Mouse (Mus musculus): ENCODE data around the gene Rftn1. TPM values are rescaled to one million over a fixed set of nuclear protein-coding genes. Genes with fewer than 3 reads are reported as not detected.

The Rftn1 gene
- polyA plus RNA-seq, 1 experiment from 2014 or later, result 15.5 TPM

DNA sequence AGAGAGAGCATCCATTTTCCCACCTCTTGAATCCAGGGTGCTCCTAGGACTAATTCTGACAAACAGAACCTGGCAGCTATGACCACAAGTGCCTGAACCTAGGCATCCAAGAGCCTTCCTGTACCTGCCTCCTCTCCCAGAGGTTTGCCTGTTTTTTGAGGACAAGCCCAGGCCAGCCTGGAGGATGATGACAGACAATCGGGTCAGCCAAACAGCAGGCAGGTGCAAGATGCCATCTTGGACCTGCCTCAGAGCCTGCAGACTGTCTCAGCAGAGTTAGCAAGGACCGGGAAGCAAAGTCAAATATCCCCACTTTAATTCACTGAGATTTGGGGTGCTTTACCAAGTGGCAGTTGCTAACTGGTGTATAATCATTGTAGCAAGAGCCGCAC lies 170.7 kb downstream of the Rftn1 start:
- Histone ChIP-seq H3K9me3 (ENCODE audit: control insufficient read depth, low read length) (no peaks in the 10 kb centered on the region), H3K4me3 (ENCODE audit: low read depth, low read length) (no peak overlapping the region), H3K4me2 (ENCODE audit: low read depth, low read length) (no peak overlapping the region), H3K9ac (ENCODE audit: low read depth, low read length) (no peak overlapping the region), H3K4me1 (ENCODE audit: control insufficient read depth, insufficient read depth, low read length) (no peaks in the 10 kb centered on the region), H3K36me3 (ENCODE audit: control insufficient read depth, insufficient read depth, low read length) (no peaks in the 10 kb centered on the region), H3K27ac (replicated peaks; ENCODE audit: low read depth, low read length) (no peak overlapping the region), H3K27me3 (replicated peaks; ENCODE audit: control insufficient read depth, insufficient read depth, low read length) (no peaks in the 10 kb centered on the region)
- ATAC-seq (ENCODE audit: low read depth) (no peak), DNase-seq (ENCODE audit: low spot score) (no peak)
- 82% methylated on average over 3 of the region's 3 CpGs for WGBS

DNA sequence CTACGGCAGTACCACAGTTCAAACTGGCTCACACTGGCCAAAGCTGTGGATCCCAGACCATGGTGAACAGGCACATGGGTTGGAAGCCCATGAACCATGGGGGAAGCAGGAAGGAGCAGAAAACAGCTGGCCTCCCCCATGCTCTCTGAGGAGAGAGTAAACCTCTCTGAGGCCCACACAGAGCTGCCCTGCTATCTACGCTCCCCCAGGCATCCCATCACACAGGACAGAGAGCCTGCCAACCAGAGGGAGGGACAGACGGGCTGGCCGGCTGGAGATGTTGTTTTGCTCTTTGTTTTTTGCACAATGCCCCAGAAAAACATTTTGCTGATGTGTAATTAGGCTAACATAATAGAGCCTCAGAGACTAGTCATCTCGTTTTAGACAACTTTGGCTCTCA lies 171.4 kb downstream of the Rftn1 start:
- H3K9ac ChIP-seq (ENCODE audit: low read depth, low read length), result no peak overlapping the region
- no peak for ATAC-seq (ENCODE audit: low read depth)
- H3K36me3 ChIP-seq (ENCODE audit: control insufficient read depth, insufficient read depth, low read length), result no peaks in the 10 kb centered on the region
- no peak for DNase-seq (ENCODE audit: low spot score)
- no peak overlapping the region for H3K4me3 ChIP-seq (ENCODE audit: low read depth, low read length)
- no peak overlapping the region for H3K27ac ChIP-seq (replicated peaks; ENCODE audit: low read depth, low read length)
- H3K9me3 ChIP-seq (ENCODE audit: control insufficient read depth, low read length), result no peaks in the 10 kb centered on the region
- H3K4me2 ChIP-seq (ENCODE audit: low read depth, low read length), result no peak overlapping the region
- H3K4me1 ChIP-seq (ENCODE audit: control insufficient read depth, insufficient read depth, low read length), result no peaks in the 10 kb centered on the region
- H3K27me3 ChIP-seq (replicated peaks; ENCODE audit: control insufficient read depth, insufficient read depth, low read length), result no peaks in the 10 kb centered on the region
- WGBS, result 56% methylated on average over 5 of the region's 5 CpGs

DNA sequence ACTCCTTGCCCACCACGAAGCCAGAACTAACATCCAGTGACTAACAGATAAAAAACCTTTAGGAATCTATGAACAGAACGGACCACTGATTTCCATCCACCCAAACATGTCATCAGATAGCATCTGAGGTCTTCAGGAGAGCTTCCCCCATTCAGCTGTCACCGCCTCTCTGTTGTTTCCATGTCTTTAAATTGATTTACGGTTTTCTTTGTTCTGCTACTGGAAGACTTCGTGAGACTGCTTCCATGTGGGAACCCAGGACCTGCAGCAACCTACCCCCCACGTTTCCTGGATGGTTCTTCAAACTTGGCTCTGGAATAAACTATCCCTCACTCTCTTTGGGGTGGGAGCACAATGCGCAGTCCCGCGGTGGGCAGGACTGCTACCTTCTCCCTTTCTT lies 175.8 kb downstream of the Rftn1 start:
- 76% methylated on average over 9 of the region's 9 CpGs for WGBS
- ATAC-seq (ENCODE audit: low read depth), result no peak

DNA sequence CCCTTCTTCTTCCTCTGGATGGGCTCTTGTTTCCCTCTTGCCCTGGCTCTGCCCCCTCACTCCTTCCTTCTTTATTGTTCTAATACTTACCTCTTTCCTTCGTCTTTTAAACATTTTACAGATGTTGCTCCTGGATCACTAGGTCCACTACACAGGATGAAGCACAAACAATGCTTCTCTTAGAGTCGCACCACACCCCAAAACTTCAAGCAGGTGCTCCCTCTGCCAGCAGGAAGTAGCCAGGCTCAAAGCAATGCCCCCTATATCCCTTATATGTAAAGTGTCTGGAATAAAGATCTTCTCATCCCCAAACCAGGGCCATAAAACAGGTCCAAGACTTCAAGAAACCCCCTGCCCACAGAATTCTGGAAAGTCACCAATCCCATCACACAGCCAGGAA lies 176.6 kb downstream of the Rftn1 start:
- Histone ChIP-seq H3K9me3 (ENCODE audit: control insufficient read depth, low read length) (no peaks in the 10 kb centered on the region), H3K27ac (replicated peaks; ENCODE audit: low read depth, low read length) (no peak overlapping the region), H3K9ac (ENCODE audit: low read depth, low read length) (no peak overlapping the region), H3K27me3 (replicated peaks; ENCODE audit: control insufficient read depth, insufficient read depth, low read length) (no peaks in the 10 kb centered on the region), H3K36me3 (ENCODE audit: control insufficient read depth, insufficient read depth, low read length) (no peaks in the 10 kb centered on the region), H3K4me2 (ENCODE audit: low read depth, low read length) (no peak overlapping the region), H3K4me3 (ENCODE audit: low read depth, low read length) (no peak overlapping the region), H3K4me1 (ENCODE audit: control insufficient read depth, insufficient read depth, low read length) (no peaks in the 10 kb centered on the region)
- ATAC-seq (ENCODE audit: low read depth) (no peak), DNase-seq (ENCODE audit: low spot score) (no peak)
- 72% methylated on average over 2 of the region's 2 CpGs for WGBS

More for the DNA sequence above, 175.8 kb downstream of the Rftn1 start:
- Histone ChIP-seq H3K27me3 (replicated peaks; ENCODE audit: control insufficient read depth, insufficient read depth, low read length) (no peaks in the 10 kb centered on the region), H3K4me3 (ENCODE audit: low read depth, low read length) (no peak overlapping the region), H3K4me1 (ENCODE audit: control insufficient read depth, insufficient read depth, low read length) (no peaks in the 10 kb centered on the region), H3K36me3 (ENCODE audit: control insufficient read depth, insufficient read depth, low read length) (no peaks in the 10 kb centered on the region), H3K4me2 (ENCODE audit: low read depth, low read length) (no peak overlapping the region), H3K9me3 (ENCODE audit: control insufficient read depth, low read length) (no peaks in the 10 kb centered on the region), H3K9ac (ENCODE audit: low read depth, low read length) (no peak overlapping the region), H3K27ac (replicated peaks; ENCODE audit: low read depth, low read length) (no peak overlapping the region)
- DNase-seq (ENCODE audit: low spot score), result no peak

DNA sequence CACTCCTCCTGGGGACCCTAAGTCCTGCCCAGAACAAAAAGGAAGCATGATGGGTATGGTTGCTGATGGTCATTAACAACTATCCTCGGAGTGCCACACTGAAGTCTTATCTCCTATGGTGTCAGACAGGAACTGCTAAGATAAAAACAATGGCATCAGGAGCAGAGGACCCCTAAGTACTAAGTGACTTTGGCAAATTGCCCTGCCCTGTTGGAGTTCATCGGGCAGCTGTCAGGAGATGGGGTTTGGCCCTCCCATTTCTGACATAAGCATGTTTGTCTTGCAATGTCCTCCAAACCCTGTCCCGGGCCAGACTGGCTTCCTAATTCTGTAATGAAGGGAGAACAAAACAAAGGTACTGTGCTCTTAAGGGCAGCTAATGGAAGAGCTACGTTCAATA lies 180.4 kb downstream of the Rftn1 start:
- Histone ChIP-seq H3K4me1 (ENCODE audit: control insufficient read depth, insufficient read depth, low read length) (no peaks in the 10 kb centered on the region), H3K27ac (replicated peaks; ENCODE audit: low read depth, low read length) (no peak overlapping the region), H3K4me3 (ENCODE audit: low read depth, low read length) (no peak overlapping the region), H3K9me3 (ENCODE audit: control insufficient read depth, low read length) (no peaks in the 10 kb centered on the region), H3K36me3 (ENCODE audit: control insufficient read depth, insufficient read depth, low read length) (no peaks in the 10 kb centered on the region), H3K4me2 (ENCODE audit: low read depth, low read length) (no peak overlapping the region), H3K9ac (ENCODE audit: low read depth, low read length) (no peak overlapping the region), H3K27me3 (replicated peaks; ENCODE audit: control insufficient read depth, insufficient read depth, low read length) (no peaks in the 10 kb centered on the region)
- WGBS, result 61% methylated on average over 4 of the region's 4 CpGs
- ATAC-seq (ENCODE audit: low read depth), result no peak
- no peak for DNase-seq (ENCODE audit: low spot score)

DNA sequence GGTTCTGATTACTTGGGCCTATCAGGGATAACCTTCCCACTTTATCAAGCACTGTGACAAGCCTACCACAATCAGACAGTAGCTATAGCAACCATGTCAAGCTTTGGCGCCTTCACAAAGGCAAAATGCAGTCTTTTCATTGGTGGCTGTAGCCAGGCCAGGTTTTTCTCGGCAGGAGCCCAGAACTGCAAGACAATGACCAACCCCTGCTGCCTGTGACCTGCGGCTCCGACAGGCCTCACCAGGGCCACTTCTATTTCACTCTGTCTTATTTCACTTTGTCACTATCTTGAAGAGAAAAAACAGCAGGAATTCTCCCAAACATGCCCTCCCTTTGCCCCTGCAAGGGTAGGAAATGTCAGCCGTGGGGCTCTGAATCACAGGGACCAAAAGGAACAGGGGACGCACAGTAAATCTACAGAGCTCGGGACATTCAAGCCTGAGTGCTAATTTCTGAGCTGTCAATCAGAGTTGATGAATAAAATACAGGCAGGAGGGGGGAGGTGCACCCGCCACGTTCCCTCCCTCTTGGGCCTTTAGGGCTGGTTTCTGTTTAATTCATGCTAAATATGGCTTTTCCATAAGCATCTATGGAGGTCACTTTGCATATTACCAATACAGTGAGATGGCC lies 183.6 kb downstream of the Rftn1 start:
- no peak overlapping the region for H3K4me2 ChIP-seq (ENCODE audit: low read depth, low read length)
- peak; percentile 88 for ATAC-seq (ENCODE audit: low read depth)
- H3K27ac ChIP-seq (replicated peaks; ENCODE audit: low read depth, low read length), result no peak overlapping the region
- H3K4me1 ChIP-seq (ENCODE audit: control insufficient read depth, insufficient read depth, low read length), result no peaks in the 10 kb centered on the region
- 14% methylated on average over 9 of the region's 9 CpGs for WGBS
- no peaks in the 10 kb centered on the region for H3K27me3 ChIP-seq (replicated peaks; ENCODE audit: control insufficient read depth, insufficient read depth, low read length)
- H3K9ac ChIP-seq (ENCODE audit: low read depth, low read length), result no peak overlapping the region
- no peak overlapping the region for H3K4me3 ChIP-seq (ENCODE audit: low read depth, low read length)
- no peaks in the 10 kb centered on the region for H3K9me3 ChIP-seq (ENCODE audit: control insufficient read depth, low read length)
- DNase-seq (ENCODE audit: low spot score), result peak; percentile 69
- H3K36me3 ChIP-seq (ENCODE audit: control insufficient read depth, insufficient read depth, low read length), result no peaks in the 10 kb centered on the region

DNA sequence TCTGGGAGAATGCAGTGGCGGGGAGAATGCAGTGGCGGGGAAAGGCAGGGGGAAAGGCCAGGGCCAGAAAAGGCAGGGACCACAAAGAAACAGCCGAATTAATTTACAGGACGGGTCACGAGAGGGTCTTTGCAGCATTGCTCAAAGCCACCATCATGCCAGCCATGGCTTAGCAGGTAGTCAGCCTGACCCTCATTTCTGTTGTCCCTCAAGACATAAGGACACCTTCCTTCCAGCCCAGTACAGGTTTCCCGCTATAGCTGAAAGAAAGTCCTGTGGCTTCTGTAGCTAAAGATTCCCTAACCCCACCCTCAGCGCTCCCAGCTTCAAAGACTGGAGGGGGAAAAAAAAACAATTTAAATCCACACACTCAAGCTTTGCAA lies 184.1 kb downstream of the Rftn1 start:
- no peak overlapping the region for H3K27ac ChIP-seq (replicated peaks; ENCODE audit: low read depth, low read length)
- H3K9ac ChIP-seq (ENCODE audit: low read depth, low read length), result no peak overlapping the region
- H3K4me1 ChIP-seq (ENCODE audit: control insufficient read depth, insufficient read depth, low read length), result no peaks in the 10 kb centered on the region
- no peak overlapping the region for H3K4me2 ChIP-seq (ENCODE audit: low read depth, low read length)
- no peak for ATAC-seq (ENCODE audit: low read depth)
- WGBS, result 41% methylated on average over 7 of the region's 7 CpGs
- no peak for DNase-seq (ENCODE audit: low spot score)
- no peaks in the 10 kb centered on the region for H3K36me3 ChIP-seq (ENCODE audit: control insufficient read depth, insufficient read depth, low read length)
- H3K4me3 ChIP-seq (ENCODE audit: low read depth, low read length), result no peak overlapping the region
- no peaks in the 10 kb centered on the region for H3K27me3 ChIP-seq (replicated peaks; ENCODE audit: control insufficient read depth, insufficient read depth, low read length)
- H3K9me3 ChIP-seq (ENCODE audit: control insufficient read depth, low read length), result no peaks in the 10 kb centered on the region

DNA sequence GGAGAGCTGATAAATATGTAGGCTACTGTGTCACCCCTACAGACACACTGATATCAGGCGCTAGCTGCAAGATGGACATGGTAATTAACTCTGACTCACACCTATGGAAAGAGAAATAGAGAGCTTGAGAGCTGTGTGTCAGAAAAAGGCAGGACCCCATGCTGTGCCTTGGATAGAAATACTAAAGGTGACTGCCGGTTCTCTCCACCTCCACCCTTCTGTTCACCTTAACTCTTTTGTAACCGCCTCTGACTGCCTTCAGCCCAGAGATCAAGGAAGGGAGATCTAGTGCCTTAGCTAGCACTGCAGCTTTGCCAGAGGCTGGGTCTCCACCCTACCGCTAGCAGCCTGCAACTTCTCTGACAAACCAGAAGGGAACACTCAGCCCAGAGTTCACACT lies 187.3 kb downstream of the Rftn1 start:
- no peak overlapping the region for H3K4me2 ChIP-seq (ENCODE audit: low read depth, low read length)
- H3K36me3 ChIP-seq (ENCODE audit: control insufficient read depth, insufficient read depth, low read length), result no peaks in the 10 kb centered on the region
- WGBS, result 81% methylated on average over 4 of the region's 4 CpGs
- ATAC-seq (ENCODE audit: low read depth), result no peak
- DNase-seq (ENCODE audit: low spot score), result no peak
- no peak overlapping the region for H3K9ac ChIP-seq (ENCODE audit: low read depth, low read length)
- no peak overlapping the region for H3K27ac ChIP-seq (replicated peaks; ENCODE audit: low read depth, low read length)
- H3K4me1 ChIP-seq (ENCODE audit: control insufficient read depth, insufficient read depth, low read length), result no peaks in the 10 kb centered on the region
- no peak overlapping the region for H3K4me3 ChIP-seq (ENCODE audit: low read depth, low read length)
- H3K27me3 ChIP-seq (replicated peaks; ENCODE audit: control insufficient read depth, insufficient read depth, low read length), result no peaks in the 10 kb centered on the region
- peaks cover 6% of the 10 kb centered on the region; the same call in 1 of the 2 replicates for H3K9me3 ChIP-seq (ENCODE audit: control insufficient read depth, low read length)

DNA sequence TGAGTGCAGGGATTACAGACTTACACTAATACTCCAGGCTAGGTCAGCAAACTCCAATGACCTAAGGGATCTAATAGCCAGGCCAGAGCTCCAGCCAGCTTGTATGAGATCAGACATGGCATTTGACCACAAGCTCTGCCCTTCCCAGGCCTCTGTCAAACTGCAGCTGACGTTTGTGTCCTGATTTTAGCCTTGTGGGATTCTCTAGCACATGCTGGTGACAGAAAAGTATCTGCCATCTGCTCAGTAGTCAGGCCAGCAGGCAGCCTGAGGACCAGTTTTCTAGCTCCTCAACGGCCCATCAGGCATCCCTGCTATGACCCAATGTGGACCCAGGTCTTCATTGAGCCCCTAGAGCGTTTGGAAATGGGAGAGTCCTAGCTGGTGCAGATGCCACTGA lies 188.3 kb downstream of the Rftn1 start:
- WGBS, result 70% methylated on average over 3 of the region's 3 CpGs

More for the DNA sequence above, 188.3 kb downstream of the Rftn1 start:
- Histone ChIP-seq H3K27ac (replicated peaks; ENCODE audit: low read depth, low read length) (no peak overlapping the region), H3K36me3 (ENCODE audit: control insufficient read depth, insufficient read depth, low read length) (no peaks in the 10 kb centered on the region), H3K27me3 (replicated peaks; ENCODE audit: control insufficient read depth, insufficient read depth, low read length) (no peaks in the 10 kb centered on the region), H3K9me3 (ENCODE audit: control insufficient read depth, low read length) (peaks cover 6% of the 10 kb centered on the region; the same call in 1 of the 2 replicates), H3K4me3 (ENCODE audit: low read depth, low read length) (no peak overlapping the region), H3K9ac (ENCODE audit: low read depth, low read length) (no peak overlapping the region), H3K4me2 (ENCODE audit: low read depth, low read length) (no peak overlapping the region), H3K4me1 (ENCODE audit: control insufficient read depth, insufficient read depth, low read length) (no peaks in the 10 kb centered on the region)
- ATAC-seq (ENCODE audit: low read depth), result no peak
- DNase-seq (ENCODE audit: low spot score), result no peak

Measured in embryonic facial prominence, embryonic 14.5 days (tissue).